Mouse (Mus musculus): ENCODE data around the gene Nos1ap. TPM values are rescaled to one million over a fixed set of nuclear protein-coding genes. Genes with fewer than 3 reads are reported as not detected.
A peak's percentile ranks its signal among the peaks of the same experiment; 100 is the strongest.

Gene Nos1ap
- polyA plus RNA-seq, 1 experiment from 2014 or later: 6.2 TPM

DNA sequence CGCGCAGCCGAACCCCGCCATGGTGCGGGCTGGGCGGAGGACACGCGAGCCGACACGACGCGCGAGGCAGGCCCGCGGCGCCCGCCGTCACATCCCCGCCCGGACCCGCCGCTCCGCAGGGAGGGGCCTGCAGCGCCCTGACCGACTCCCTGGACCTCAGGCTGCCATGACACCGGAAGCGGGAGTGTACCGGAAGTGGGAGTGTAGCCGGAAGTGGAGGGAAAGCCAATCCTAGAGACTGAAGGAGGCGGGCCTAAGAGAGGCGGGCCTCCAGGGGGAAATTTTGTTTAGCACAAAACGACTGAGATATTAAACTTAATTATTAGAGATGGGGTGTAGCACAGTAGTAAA lies 334.1 kb downstream of the Nos1ap start:
- H3K27me3 ChIP-seq (replicated peaks; ENCODE audit: control insufficient read depth, insufficient read depth, low read length): no peaks in the 10 kb centered on the region
- peak overlapping the region; percentile 82 for H3K9ac ChIP-seq (ENCODE audit: low read depth, low read length)
- peak; percentile 98 for ATAC-seq
- 14% methylated on average over 32 of the region's 32 CpGs for WGBS
- no peaks in the 10 kb centered on the region for H3K4me1 ChIP-seq (ENCODE audit: control insufficient read depth, insufficient read depth, low read length)
- no peaks in the 10 kb centered on the region for H3K9me3 ChIP-seq (ENCODE audit: control insufficient read depth, low read length)
- H3K36me3 ChIP-seq (ENCODE audit: control insufficient read depth, insufficient read depth, low read length): no peaks in the 10 kb centered on the region
- H3K4me3 ChIP-seq (ENCODE audit: low read length): peak overlapping the region; percentile 70
- no peak overlapping the region for H3K27ac ChIP-seq (ENCODE audit: low read length)
- peak overlapping the region; percentile 71 for H3K4me2 ChIP-seq (ENCODE audit: low read depth, low read length)

DNA sequence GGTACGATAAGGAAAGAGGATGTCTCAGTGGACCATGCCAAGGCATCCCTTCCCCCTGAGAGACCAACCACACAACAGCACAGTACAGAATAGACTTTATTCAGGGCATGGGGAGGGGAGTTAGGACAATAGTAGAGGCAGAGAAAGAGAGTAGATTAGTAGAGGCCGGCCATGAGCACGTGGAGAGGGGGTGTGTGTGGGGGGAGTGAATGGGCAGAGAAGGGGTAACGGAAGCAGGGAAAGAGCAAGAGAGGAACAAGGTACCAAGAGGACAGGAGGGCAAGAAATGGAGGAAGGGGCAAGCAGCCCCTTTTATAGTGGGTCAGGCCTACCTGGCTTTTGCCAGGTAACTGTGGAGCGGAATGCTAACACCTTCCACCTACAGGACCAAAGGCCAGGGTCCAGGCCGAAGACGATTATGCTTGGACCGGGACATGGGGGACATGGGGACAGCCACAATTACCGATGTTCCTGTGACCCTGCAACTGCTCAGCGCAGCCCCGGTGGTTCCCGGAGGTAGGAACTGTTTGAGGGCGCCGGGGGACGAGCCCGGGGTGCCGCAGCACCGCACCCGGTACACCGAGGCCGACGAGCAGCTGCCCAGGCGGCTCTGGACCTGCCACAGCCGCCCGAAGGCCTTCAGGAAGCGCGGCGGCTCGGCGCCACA lies 334.6 kb downstream of the Nos1ap start:
- 31% methylated on average over 30 of the region's 30 CpGs for WGBS
- H3K4me1 ChIP-seq (ENCODE audit: control insufficient read depth, insufficient read depth, low read length): no peaks in the 10 kb centered on the region
- H3K4me3 ChIP-seq (ENCODE audit: low read length): peak overlapping the region; percentile 70
- H3K9ac ChIP-seq (ENCODE audit: low read depth, low read length): peak overlapping the region; percentile 82
- no peaks in the 10 kb centered on the region for H3K27me3 ChIP-seq (replicated peaks; ENCODE audit: control insufficient read depth, insufficient read depth, low read length)
- H3K36me3 ChIP-seq (ENCODE audit: control insufficient read depth, insufficient read depth, low read length): no peaks in the 10 kb centered on the region
- no peak overlapping the region for H3K27ac ChIP-seq (ENCODE audit: low read length)
- no peaks in the 10 kb centered on the region for H3K9me3 ChIP-seq (ENCODE audit: control insufficient read depth, low read length)
- peak; percentile 87 for ATAC-seq
- H3K4me2 ChIP-seq (ENCODE audit: low read depth, low read length): peak overlapping the region; percentile 71

Other genes with a start within 250 kb of the Nos1ap start
- 17.0 and 17.2 TPM in 2 replicates for gene Olfml2b, start 54.7 kb upstream of the Nos1ap start, polyA plus RNA-seq (2015; fragmentation: Nextera tagmentation; extraction: Ambion mirVana)

Measured in intestine, embryonic 16.5 days (tissue).